Mouse (Mus musculus) cerebellum, adult 11 months (tissue): ENCODE measurements around the gene Hoxd4.

ENCODE experiments used
- DNase-seq: peaks from one replicate; pipeline ENCODE4 v3.0.0; 2022

Hoxd4 gene

DNA sequence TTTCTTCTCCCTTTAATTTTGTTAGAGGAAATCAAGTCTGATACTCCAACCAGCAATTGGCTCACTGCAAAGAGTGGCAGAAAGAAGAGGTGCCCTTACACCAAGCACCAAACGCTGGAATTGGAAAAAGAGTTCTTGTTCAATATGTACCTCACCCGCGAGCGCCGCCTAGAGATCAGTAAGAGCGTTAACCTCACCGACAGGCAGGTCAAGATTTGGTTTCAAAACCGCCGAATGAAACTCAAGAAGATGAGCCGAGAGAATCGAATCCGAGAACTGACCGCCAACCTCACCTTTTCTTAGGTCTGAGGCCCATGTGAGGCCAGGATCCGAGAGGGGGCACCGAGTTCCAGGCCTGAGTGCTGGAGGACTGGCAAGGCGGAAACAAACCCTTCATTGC, 17.7 kb upstream of the Hoxd4 start:
- no peak for DNase-seq

DNA sequence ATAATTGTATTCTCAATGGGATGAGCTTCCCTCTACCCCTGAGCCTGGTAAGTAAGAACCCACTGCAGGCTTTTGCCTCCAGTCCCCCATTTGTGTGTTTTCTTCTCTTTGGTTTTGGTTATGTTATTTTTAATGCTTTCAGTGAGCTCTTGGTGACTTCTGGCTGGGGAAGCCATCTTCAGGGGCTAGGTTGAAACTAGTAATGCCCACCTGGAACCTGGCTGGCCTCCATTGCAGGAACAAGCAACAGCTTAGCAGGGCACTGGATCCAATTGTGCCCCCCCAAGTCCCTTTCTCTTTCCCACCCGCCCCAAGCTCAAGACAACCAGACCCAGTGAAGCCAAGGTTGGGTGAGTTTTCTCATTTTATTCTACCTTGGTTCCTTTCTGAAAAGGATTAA, 16.3 kb upstream of the Hoxd4 start:
- DNase-seq: no peak

DNA sequence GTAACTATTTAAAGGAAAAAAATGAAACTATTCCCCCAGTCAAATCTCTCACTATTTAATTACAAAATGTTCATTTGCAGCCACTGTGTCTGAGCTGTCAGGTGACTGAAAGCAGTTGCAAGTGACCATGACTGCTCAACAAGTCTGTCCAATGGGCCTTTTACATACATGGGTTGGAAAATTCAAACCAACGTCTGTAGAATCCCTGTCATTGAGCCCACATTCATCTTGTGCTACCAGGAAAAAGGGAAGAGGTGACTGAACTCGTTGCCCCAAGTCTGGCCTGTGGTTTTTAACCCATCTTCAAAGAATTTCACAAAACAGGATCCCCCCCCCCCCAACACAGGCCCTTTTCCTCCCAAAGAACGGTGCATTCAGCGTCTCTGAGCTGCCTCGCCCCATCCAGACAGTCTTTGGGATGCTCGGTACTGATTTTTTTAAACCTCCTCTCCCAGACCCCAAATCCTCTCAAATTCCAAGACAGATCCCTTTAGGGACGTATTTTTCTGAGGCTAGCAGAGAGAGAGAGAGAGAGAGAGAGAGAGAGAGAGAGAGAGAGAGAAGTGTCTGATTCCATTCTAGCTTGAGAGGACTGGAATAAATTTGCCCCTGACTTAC, 15.8 kb upstream of the Hoxd4 start:
- DNase-seq: no peak

DNA sequence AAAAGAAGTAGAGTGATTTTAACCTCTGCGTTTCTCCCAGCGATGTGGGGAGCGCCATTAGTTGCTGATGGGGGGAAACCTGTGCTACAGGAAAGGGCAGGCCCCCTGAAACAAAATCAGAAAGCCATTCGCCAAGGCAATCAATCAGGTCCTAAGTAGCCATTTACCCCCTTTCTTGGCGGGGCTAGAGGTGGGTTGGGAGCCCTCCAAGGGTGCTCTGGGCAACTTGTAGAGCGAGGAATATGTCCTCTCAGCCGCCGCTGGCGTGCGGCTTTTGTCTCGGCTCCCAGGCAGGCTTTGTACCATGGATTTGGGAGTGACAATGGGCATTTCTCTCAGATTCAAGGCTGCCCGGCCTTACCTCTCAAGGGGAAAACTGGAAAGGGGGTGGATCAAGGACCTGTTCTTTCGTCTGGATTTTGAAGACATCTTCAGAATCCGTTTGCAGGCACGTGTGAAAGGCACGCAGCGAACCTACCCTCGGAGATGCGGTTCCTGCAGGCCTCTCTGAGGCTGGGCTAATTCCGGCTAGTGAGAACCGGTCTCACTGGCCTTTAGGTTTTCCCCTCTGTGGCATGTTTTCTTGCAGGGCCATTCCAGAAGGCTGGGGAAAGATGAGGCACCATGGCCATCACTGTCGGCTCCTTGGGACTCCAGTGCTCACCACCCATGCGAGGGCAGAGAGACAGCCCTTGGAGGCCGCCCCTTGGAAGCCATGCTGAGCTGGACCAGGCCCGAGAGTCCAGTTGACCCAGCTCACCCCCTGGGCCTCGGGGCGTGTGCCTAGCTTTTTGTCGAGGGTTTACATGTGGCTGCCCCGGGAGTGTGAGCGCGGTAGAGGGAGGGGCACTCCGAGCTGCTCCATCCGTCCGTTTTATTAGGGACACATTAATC, 15.0 kb upstream of the Hoxd4 start:
- no peak for DNase-seq

DNA sequence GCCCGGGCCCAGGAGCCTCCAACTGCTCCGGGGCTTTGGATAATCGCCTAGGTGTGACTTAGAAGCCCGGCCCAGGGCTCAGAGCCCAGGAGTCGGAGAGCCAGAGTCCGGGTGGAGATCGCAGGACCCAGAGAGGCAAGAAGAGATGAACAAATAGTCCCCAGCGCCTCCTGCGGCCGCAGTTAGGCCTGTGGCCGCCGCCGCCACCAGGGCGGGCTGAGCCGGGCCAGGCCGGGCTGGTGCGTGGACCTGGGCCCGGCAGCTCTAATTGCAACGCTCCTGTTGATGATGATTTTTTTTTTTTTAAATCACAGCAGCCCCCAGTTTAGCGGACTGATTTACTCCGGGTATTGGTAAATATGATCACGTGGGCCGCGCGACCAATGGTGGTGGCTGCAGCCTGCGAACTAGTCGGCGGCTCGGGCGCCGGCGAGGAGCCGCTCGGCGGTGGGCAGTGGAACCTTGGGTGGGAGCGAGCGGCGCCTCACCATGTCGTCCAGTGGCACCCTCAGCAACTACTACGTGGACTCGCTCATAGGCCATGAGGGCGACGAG, 14.1 kb upstream of the Hoxd4 start, which contains the start of gene Hoxd9:
Hoxd9 (plus strand) TSS at position 161 of the 555 bp plus-strand sequence.
- DNase-seq: no peak

DNA sequence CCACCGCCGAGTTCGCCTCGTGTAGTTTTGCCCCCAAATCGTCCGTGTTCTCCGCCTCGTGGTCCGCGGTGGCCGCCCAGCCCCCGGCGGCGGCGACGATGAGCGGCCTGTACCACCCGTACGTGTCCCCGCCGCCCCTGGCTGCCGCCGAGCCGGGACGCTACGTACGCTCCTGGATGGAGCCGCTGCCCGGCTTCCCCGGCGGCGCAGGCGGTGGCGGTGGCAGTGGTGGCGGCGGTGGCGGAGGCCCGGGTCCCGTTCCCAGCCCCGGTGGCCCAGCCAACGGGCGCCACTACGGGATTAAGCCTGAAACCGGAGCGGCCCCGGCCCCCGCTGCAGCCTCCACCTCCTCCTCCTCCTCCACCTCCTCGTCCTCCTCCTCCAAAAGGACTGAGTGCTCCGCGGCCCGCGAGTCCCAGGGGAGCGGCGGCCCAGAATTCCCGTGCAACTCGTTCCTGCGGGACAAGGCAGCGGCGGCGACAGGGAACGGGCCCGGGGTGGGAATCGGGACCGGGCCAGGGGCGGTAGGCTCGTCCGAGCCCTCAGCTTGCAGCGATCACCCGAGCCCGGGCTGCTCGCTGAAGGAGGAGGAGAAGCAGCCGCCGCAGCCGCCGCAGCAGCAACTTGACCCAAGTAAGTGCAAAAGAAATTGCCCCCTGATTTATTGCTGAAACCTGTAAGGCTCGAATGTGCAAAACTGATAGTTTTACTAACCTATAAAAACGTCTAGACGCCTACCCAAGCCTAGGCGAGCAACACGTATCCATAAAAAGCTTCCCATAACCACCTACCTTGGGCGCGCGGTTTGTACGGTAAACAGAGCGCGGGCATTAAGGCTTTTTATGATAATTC, 13.3 kb upstream of the Hoxd4 start:
- DNase-seq: no peak

DNA sequence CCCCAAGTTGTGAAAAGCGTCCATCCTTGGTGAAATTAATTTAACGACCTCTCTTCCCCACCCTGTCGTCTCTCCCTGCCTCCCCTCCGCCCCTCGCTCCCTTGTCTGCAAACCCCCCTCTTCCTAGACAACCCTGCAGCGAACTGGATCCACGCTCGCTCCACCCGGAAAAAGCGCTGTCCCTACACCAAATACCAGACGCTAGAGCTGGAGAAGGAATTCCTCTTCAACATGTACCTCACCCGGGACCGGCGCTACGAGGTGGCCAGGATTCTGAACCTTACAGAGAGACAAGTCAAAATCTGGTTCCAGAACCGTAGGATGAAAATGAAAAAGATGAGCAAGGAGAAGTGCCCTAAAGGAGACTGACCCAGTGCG, 12.7 kb upstream of the Hoxd4 start:
- no peak for DNase-seq

DNA sequence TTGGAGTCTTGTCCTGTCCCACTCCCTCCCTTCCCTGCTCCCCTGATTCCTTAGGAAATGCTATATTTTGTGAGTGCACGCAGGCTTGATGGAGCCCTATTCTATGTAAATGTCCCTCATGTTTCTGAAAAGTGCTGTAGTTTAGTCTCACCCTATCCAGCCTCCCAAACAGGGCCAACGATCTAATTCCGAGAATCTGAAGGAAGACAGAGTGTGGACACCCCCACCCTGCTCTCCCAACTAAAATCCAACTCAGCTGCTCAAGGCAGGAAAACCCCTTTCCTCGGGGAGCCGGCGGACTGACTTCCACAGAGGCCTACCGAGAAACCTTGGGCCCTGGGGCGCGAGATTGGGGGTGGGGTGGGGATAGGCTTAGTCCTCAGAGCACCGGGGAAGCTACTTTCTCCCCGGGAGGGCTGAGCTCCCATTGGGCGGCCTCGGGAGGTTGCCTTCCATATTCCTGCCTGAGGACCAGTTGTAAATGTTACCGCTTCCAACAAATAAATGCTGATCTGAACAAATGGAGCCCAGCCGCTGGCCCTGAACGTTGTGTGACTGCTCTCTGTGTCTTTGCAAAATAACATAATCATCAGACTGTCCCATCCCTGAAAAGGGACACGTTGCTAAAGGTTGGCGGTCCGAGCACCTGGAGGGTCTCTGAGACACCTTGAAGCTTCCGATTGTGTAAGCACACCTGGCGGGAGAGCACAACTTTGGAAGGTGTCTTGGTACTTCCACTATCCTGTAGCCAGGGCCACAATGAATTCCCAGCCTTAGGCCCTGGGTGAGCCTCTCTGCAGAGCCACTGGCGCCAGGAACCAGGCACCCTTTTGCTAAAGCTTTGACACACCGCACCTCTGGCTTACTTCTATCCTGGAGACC, 11.8 kb upstream of the Hoxd4 start:
- DNase-seq: no peak

DNA sequence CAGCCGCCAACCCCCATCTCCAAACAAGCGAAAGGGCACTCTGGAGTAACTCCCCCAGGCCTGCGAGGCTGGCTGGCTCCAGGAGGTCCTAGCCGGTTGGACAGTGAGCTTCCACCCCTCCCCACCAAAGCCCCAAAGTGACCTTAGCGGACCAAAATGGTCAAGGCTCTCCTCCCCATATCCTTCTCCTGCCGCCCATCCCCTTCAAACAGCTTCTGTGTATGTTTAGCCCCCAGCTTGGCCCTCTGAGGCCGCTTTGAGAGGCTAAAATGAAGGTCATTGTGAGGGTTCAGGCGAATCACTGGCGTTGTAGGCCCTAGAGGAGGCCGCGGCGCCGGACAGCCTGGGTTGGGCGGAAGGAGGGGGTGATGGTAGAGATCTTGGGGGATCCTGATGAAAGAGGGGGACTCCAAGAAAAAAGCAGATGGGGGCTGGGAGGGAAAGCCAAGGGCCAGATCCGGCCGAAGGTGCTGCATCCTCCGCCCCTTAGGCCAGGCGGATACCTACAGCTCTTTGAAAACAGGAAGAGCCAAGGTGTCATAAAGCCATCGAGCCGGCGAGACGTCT, 11.1 kb upstream of the Hoxd4 start:
- no peak for DNase-seq

- peak; percentile 40 for DNase-seq
Observed at GRCm38 (mm10) chr2:74701949-74702819, 9.5 kb upstream of the Hoxd4 start.

DNA sequence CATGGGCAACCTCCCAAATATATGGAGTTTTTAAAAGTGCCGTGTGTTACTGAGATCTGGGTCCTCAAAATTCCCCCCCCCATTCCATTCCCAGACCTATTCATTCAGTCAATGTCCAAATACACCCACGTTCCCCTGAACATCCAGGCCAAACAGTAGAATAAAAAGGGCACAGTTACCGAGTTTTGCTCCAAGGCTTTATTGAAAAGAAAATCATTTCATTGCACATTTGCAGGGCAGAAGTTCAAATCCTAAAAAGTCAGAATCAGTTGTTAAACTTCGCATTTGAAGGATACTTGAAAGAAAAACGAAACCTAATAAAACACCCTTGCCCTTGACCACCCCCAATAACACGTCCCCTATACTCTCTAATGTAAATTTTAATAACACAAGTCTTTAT, 8.9 kb upstream of the Hoxd4 start:
- DNase-seq: no peak

- no peak for DNase-seq
Observed at GRCm38 (mm10) chr2:74703317-74703716, 8.4 kb upstream of the Hoxd4 start.

GRCm38 (mm10) chr2:74703720-74704392, 7.9 kb upstream of the Hoxd4 start:
- no peak for DNase-seq

GRCm38 (mm10) chr2:74704393-74704998, 7.2 kb upstream of the Hoxd4 start, which contains the start of gene Hoxd8:
Hoxd8 (plus strand) TSS chr2:74704615.
- DNase-seq: no peak

GRCm38 (mm10) chr2:74704999-74705466, 6.7 kb upstream of the Hoxd4 start:
- no peak for DNase-seq

GRCm38 (mm10) chr2:74705467-74706089, 6.2 kb upstream of the Hoxd4 start:
- DNase-seq: no peak

DNA sequence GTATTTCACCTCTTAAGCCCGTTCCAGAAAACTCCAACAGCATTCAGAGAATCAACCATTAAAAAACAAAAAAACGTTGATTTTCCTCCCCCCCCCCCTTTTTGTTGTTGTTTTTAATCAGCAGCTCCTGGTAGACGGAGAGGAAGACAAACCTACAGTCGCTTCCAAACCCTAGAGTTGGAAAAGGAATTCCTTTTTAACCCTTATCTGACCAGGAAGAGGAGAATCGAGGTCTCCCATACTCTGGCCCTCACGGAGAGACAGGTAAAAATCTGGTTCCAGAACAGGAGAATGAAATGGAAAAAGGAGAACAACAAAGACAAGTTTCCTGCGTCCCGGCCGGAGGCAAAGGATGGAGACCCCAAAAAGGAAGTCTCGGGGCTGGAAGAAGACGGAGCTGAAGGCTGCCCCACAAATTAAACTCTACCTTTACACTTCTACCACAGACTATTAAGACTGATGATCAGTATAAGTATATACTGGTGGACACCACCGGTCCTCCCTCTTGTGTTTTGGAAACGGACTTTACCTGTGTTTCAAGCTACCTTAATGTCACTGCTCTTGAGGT, 5.3 kb upstream of the Hoxd4 start:
- DNase-seq: no peak

DNA sequence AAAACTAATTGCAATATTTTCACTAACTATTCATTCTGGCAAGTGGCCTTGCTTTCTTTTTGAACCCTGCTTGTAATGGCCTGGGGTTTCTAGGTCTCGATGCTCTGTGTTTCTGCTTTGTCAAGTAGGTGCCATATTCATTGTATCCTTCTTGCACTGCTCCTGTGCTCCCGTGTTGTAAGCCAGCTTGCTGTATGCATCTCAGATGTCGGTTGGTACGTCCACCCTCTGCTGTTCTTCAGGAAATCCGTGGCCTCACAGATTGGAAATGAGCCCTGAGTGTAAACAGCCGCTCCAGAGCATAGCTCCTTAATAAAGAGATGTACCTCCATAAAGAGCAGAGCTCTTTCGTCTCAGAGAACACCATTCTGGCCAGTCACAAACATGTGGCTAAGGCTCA, 4.1 kb upstream of the Hoxd4 start:
- DNase-seq: no peak

DNA sequence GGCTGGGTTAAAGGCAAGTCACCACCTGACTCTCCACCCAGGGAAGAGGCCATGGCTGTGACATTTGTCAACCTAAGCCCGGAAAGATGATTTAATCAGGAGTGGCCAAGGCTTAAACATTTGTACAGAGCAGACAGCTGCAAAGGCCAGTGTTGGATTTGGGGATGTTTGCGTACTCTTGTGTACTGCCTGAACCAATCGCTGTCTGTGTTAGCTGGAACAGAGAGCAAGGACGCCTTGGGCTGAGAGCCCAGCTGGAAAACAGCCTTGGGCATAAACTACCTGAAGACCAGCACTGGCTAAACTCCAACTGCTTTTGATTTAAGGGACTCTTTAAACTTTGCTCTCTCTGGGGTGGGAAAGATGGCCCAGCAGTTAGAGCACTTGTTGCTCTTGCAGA, 3.1 kb upstream of the Hoxd4 start:
- DNase-seq: no peak
